Mouse (Mus musculus) thymus, adult 2 months (tissue): Measurements from ENCODE around the gene Zcwpw1.

Experiments
- CTCF ChIP-seq: fragments of 200-500 bp; IDR thresholded peaks from 2 replicates; pipeline ENCODE4 v1.5.1; 2012; ENCODE audit warnings: mild to moderate bottlenecking, control low read depth, low read length, moderate library complexity, borderline replicate concordance; ENCODE audit not compliant: control insufficient read depth, poor library complexity, insufficient read depth; ENCODE audit errors: extremely low read depth
- POLR2A ChIP-seq: fragments of 200-500 bp; IDR thresholded peaks from 2 replicates; pipeline ENCODE4 v1.6.1; 2012; ENCODE audit warnings: mild to moderate bottlenecking, low read length, control low read depth, moderate library complexity; ENCODE audit not compliant: control insufficient read depth, poor library complexity, insufficient read depth; ENCODE audit errors: extremely low read depth

GRCm38 (mm10) chr5:137748130-137748770 is 39.3 kb upstream of the Zcwpw1 start:
- TF ChIP-seq POLR2A, result no peak
- 0 out of 2 replicates have a peak, but pooled peaks have one; percentile 17 for TF ChIP-seq CTCF
